Mouse (Mus musculus): ENCODE measurements at regions not wholly inside any gene's neighbourhood (a gene's known extent, or its start where the extent isn't known, plus 50 kb on each side); places are given as distances from the start of the nearest gene placed in this dataset.

- DNase-seq (ENCODE audit: low spot score in 2 of 2) = no peak
Observed at GRCm38 (mm10) chr6:16999451-17000139, 65.4 kb upstream of the Tes start.

DNA sequence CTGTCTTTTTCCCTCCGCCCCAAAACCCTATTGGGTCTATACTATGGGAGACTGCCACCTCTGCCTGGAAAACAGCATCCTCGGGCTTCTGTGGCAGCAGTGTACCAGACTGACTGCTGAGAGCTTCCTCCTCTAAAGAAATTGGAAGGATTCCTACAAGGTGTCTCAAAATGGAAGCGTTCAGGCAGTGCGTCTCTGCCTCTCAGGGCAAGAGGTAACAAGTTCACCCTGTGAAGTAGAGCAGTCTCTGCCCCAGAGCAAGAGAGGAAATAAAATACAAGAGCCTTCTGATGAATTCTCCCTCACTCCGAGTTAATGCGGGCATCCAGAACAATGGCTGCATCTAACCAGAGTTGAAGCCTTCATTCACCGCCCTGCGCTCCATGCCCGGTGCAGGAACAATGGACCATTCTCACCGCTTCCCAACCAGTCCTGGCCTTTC lies 69.4 kb upstream of the Tes start:
- no peak for DNase-seq (ENCODE audit: low spot score in 2 of 2)

- DNase-seq (ENCODE audit: low spot score in 2 of 2) = peak in 1 of 2 experiments; percentile 19
Observed at GRCm38 (mm10) chr6:16994711-16995110, 70.2 kb upstream of the Tes start.

DNA sequence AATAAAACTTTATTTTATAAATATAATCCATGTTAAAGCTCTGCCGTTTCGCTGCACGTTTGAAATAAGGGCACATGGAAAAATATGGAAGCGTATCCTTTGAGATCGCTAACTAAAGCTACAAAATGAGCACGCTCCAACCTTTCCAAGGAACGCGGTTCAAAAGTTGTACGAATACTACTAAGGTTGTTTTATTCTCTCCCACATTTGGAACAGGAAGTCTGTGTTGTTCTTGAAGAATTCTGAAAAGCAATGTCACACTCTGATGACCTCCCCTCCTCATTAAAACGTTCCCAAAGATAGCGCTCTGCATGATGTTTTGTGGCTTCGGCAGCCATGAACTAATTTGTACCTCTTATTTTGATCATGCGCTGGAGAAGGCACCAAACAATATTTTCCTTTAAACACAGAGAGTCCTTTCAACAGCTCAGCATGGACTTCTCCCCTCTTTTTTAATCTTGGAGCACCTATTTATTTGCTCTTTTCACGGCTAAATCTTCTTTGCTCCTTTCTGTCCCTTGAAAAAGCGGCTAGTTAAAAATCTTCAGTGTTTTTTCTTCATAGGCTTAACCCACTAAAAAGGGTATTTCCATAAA lies 72.9 kb upstream of the Tes start:
- no peak for DNase-seq (ENCODE audit: low spot score in 2 of 2)

- DNase-seq (ENCODE audit: low spot score in 2 of 2) = peak in 1 of 2 experiments; percentile 15
Observed at GRCm38 (mm10) chr6:16978206-16978505, 79.9 kb upstream of the Tfec start.

DNA sequence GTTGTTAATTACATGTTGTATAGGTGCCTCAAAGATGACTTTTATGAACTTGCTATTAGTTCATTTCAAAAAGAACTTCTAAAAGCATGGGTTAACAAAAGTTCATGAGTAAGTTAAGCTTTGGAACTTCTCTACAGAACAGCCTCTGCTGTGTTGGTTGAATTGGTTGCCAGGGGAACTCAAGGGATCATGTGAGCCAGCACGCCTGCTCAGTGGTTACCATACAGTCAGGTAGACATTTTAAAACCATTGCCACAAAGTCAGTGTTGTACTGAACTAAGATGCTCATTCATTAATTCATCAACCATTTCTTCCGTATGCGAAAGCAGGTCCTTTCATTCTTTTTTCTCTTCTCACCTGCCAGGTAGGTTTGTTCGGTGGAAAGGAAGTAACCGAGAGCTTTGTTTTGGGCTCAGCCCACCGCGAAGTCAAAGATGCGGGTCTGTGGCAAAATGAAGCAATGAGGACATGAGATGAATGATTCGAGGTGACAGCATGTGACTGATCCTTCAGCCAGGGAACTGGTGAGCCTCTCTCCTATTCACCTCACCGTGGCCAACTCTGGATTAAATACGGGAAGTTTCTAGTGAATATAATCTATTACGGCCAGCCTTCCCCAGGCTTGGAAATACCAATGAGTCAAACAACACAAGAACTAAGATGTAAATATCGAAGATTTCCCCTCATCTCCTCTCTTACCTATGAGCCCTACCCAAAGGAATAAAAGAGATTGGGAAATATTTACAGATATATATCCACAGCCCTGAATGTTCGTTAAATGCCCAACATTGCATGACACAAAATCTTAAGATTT lies 79.4 kb upstream of the Tfec start:
- no peak for DNase-seq (ENCODE audit: low spot score in 2 of 2)

- DNase-seq (ENCODE audit: low spot score in 2 of 2) = no peak
Observed at GRCm38 (mm10) chr6:16965658-16966057, 67.4 kb upstream of the Tfec start.

GRCm38 (mm10) chr6:16964362-16964761 lies 66.1 kb upstream of the Tfec start:
- DNase-seq (ENCODE audit: low spot score in 2 of 2) = no peak

DNA sequence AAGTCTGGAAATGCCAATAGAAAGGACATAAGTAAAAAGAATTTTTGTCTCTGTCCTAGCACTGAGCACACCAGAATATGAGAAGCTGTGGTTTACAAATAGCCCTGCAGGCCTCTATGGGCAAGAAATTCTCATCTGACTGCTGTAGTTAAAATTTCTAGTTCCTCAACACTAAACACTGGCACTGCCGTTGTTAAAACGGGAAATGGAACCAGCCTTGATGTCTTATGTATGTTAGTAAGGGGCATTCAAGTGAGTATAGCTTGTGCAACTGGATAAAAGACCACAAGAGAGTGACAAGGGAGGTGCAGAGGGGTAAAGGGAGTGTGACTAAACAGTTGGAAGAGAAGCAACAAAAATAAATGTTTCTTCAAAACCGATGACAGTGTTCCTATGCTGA lies 65.7 kb upstream of the Tfec start:
- DNase-seq (ENCODE audit: low spot score in 2 of 2) = no peak

- DNase-seq (ENCODE audit: low spot score in 2 of 2) = no peak
Observed at GRCm38 (mm10) chr6:16958102-16958501, 59.9 kb upstream of the Tfec start.

- DNase-seq (ENCODE audit: low spot score in 2 of 2) = peak; percentile 32 to 60
Observed at GRCm38 (mm10) chr6:16956771-16957435, 58.7 kb upstream of the Tfec start.

Data from layer of hippocampus, adult 18-20 months (tissue).